Mouse (Mus musculus) liver, embryonic 14.5 days (tissue): ENCODE measurements around the gene Raph1. TPM values are rescaled to one million over a fixed set of nuclear protein-coding genes. Genes with fewer than 3 reads are reported as not detected.

Source experiments
- ATAC-seq: fragments of 200-750 bp; cut with Nextera tagmentation; 2 replicates; pipeline ENCODE4 v1.8.0; 2017; ENCODE audit warnings: moderate number of reproducible peaks, mild to moderate bottlenecking, moderate library complexity; ENCODE audit not compliant: insufficient read depth
- DNase-seq, 3 experiments: peaks; one replicate each; pipeline ENCODE4 v3.0.0-alpha.2; 2012 to 2013; ENCODE audit warnings: low read depth in 3 of 3, low spot score in 3 of 3
- H3K27ac ChIP-seq: fragments of 300-500 bp; sonication (generic); 2 replicates; pipeline ENCODE4 v1.5.1; 2014; ENCODE audit warnings: moderate library complexity, mild to moderate bottlenecking, control low read depth, inconsistent platforms
- H3K27me3 ChIP-seq: fragments of 300-500 bp; sonication (generic); 2 replicates; pipeline ENCODE4 v1.6.1; 2014; ENCODE audit warnings: mild to moderate bottlenecking, low read length, moderate library complexity; ENCODE audit not compliant: control insufficient read depth, insufficient read depth
- H3K36me3 ChIP-seq: fragments of 300-500 bp; sonication (generic); replicated peaks from 2 replicates; pipeline ENCODE4 v1.6.1; 2014; ENCODE audit warnings: low read depth; ENCODE audit not compliant: control insufficient read depth, insufficient read depth
- H3K4me1 ChIP-seq, 2 experiments: fragments of 200-500 bp in 1 of 2; fragments of 300-500 bp in 1 of 2; sonication (generic) in 1 of 2; replicated peaks; 2 replicates each; pipeline ENCODE4 v1.6.1; 2012 to 2014; ENCODE audit warnings: antibody characterized with exemption in 1 of 2, inconsistent platforms in 1 of 2, low read length in 1 of 2; ENCODE audit not compliant: control insufficient read depth in 2 of 2, insufficient read depth in 2 of 2
- H3K4me2 ChIP-seq: fragments of 300-500 bp; sonication (generic); 2 replicates; pipeline ENCODE4 v1.6.1; 2014; ENCODE audit warnings: low read depth, mild to moderate bottlenecking, control low read depth, moderate library complexity
- H3K4me3 ChIP-seq, 2 experiments: fragments of 200-500 bp in 1 of 2; fragments of 300-500 bp in 1 of 2; sonication (generic) in 1 of 2; 2 replicates each; pipeline ENCODE4 v1.5.1; 2012 to 2014; ENCODE audit warnings: low read depth in 2 of 2, low read length in 2 of 2, mild to moderate bottlenecking in 2 of 2, control low read depth in 1 of 2, inconsistent platforms in 1 of 2, moderate library complexity in 1 of 2; ENCODE audit not compliant: insufficient read depth in 1 of 2
- H3K9ac ChIP-seq: fragments of 300-500 bp; sonication (generic); replicated peaks from 2 replicates; pipeline ENCODE4 v1.6.1; 2014; ENCODE audit warnings: mild to moderate bottlenecking, control low read depth, moderate library complexity
- H3K9me3 ChIP-seq: fragments of 300-500 bp; sonication (generic); 2 replicates; pipeline ENCODE4 v1.6.1; 2016; ENCODE audit warnings: low read length, mixed read lengths; ENCODE audit not compliant: control insufficient read depth
- CTCF ChIP-seq: IDR thresholded peaks from 2 replicates; pipeline ENCODE4 v1.5.1; 2016; ENCODE audit warnings: antibody characterized with exemption, low read depth, control low read depth
- EP300 ChIP-seq: IDR thresholded peaks from 2 replicates; pipeline ENCODE4 v1.6.1; 2016; ENCODE audit warnings: antibody characterized with exemption, low read depth
- WGBS: fragments of 180-500 bp; shearing (Covaris S2); extraction: QIAGEN DNeasy Blood & Tissue Kit; methylation state at CpG from one replicate; pipeline ENCODE4 v1.1.7; 2014; ENCODE audit not compliant: insufficient replicate concordance; 5-methylcytosine and 5-hydroxymethylcytosine counted together
- polyA plus RNA-seq, 2 experiments: library from polyadenylated mRNA; depleted of rRNA in 1 of 2; stranded (reverse) in 1 of 2; unstranded in 1 of 2; fragments of >200 nt; fragmentation: Nextera tagmentation in 1 of 2; extraction: Ambion mirVana in 1 of 2; gene quantifications; 2 replicates each; pipeline versions ENCODE4 v1.2.1 to v1.2.3; 2012 to 2014

Raph1 gene
- polyA plus RNA-seq, 2 experiments: 13.8 to 28.2 TPM

DNA sequence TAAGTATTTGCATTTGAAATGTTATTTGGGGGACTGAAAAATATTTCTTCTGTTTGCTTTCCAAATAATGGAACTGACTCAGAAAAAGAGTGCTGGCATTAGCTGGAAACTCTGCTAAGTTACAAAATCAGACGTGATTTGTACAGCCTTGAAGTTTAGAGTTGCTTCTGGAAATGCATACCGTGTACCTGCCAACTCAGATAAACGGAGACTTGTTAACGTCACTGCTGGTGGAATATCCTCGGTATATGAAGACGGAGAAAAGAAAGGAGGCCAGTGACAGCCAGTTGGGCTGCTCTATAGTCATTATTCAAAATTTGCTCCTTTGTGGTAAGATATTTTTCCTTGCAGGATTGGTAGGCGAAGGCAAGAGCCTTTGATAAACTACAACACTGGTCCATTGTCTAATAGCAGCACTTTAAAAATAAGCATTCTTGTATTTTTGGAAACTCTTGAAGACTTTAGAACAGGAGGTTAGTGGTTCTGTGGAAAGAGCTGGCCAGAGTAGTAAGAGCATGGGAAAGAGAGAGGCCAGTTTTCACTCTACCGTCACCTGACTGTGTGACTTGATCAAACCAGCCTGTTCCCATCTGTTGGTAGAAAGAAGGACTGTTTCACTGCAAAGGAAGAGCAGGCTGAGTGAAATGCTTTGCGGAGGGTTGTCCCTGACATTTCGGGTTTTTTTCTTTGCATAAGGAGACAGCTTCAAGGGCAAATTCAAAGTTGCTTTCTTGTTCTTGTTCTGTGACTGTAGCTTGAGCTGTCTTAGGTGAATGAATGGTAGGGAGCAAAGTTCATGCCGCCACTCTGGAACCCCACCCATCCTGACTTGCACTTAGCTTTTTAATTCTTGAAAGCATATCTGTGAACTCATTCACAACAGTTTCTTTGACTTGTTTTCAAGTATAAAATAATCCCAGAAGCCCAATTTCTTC lies 29.7 kb upstream of the Raph1 start:
- no peak overlapping the region for H3K9ac ChIP-seq
- DNase-seq: no peak
- H3K4me2 ChIP-seq: no peak overlapping the region; the same call in 1 of the 2 replicates
- peaks cover 0 to 8% of the 10 kb centered on the region in 2 experiments; a peak in 2 of 4 replicates for H3K4me1 ChIP-seq
- ATAC-seq: no peak
- H3K27me3 ChIP-seq: no peaks in the 10 kb centered on the region
- 70% methylated on average over 11 of the region's 11 CpGs for WGBS
- TF ChIP-seq CTCF (no peak), EP300 (no peak)
- peak overlapping the region; percentile 27; the same call in 1 of the 2 replicates for H3K27ac ChIP-seq
- H3K4me3 ChIP-seq: no peak overlapping the region
- no peaks in the 10 kb centered on the region for H3K36me3 ChIP-seq
- no peaks in the 10 kb centered on the region for H3K9me3 ChIP-seq

DNA sequence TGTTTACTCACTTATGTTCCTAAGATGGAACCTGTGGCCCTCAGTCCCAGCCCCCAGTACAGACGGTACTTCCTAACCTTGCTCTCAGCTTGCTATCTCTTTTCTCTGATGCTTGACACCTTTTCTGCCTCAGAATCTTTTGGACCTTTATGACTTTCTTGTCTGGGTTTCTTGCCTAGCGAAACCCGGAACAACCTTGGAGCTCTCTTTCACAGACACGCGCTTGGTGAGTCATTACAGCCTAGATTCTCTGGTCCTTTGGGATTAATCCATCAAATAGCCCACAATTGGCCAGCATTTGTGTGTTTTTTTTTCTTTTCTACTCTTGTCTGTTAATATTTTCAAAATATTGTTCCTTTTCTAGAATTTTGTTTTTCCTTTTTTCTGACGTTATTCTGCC lies 26.2 kb upstream of the Raph1 start:
- no peak overlapping the region for H3K27ac ChIP-seq
- no peak overlapping the region for H3K4me2 ChIP-seq
- peaks cover 0 to 8% of the 10 kb centered on the region in 2 experiments; a peak in 2 of 4 replicates for H3K4me1 ChIP-seq
- WGBS: 74% methylated on average over 6 of the region's 6 CpGs
- no peak for ATAC-seq
- H3K27me3 ChIP-seq: no peaks in the 10 kb centered on the region
- H3K9ac ChIP-seq: no peak overlapping the region
- TF ChIP-seq EP300 (no peak), CTCF (no peak)
- no peaks in the 10 kb centered on the region for H3K9me3 ChIP-seq
- no peak overlapping the region for H3K4me3 ChIP-seq
- no peaks in the 10 kb centered on the region for H3K36me3 ChIP-seq
- DNase-seq: no peak

DNA sequence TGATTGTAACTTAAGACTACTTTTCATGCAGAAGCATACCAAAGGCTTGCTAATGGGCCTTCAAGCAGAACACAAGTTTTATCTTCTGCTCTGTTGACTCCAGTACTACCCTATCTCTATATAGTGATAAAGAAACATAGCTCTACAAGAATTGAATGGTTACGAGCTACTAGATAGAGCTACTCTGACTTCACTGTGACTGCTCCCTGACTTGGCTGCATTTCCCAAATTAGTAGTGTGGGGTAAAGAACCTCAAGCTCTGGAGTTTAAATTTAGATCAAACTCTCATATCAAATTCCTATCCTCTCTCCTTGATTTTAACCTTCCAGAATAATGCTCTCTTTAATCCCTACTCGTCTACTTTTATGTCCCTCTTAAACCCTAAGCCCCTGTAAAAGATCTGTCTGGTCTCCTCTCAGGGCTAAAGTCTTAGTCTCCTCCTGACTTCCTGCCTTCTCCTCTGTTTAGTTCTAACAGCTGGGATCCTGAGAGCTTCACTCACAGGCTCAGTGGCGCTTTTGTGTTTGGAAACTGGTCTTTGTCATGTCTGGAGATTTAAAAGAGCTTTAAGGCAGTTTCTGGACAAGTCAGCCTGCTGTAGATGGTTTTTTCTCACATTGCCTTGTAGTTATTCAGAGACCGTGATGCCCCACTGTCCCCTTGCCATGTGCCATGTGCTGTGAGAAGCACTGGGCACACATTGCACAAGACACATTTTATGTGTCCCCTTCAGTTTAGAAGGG lies 22.2 kb upstream of the Raph1 start:
- Histone ChIP-seq H3K36me3 (no peaks in the 10 kb centered on the region), H3K27me3 (no peaks in the 10 kb centered on the region), H3K4me3 (no peak overlapping the region), H3K9ac (no peak overlapping the region), H3K9me3 (no peaks in the 10 kb centered on the region), H3K4me1 (no peaks in the 10 kb centered on the region), H3K4me2 (no peak overlapping the region), H3K27ac (no peak overlapping the region)
- TF ChIP-seq EP300: no peak
- no peak for TF ChIP-seq CTCF
- DNase-seq (no peak), ATAC-seq (no peak)
- 50% methylated on average over 4 of the region's 4 CpGs for WGBS

DNA sequence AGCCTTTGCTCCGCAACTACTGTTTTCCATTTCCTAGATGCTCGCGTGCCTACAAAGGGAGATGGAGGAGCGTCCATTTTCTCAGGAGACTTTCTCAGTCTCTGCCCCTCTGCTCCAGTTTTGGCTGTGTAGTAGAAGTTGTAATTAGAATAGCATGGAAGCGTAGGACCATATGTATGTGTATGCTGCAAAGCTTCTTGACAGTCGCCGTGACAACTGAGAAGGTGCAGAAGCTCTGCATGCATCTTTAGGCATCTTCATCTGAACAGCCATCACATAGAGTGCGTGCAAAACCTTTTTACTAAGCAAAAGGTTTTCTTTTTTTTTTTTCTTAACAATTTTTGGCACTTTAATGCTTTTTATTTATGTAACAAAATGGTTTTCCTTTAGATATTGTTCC lies 14.1 kb upstream of the Raph1 start:
- Histone ChIP-seq H3K4me3 (no peak overlapping the region), H3K9ac (no peak overlapping the region), H3K9me3 (no peaks in the 10 kb centered on the region), H3K27ac (no peak overlapping the region), H3K4me1 (no peaks in the 10 kb centered on the region), H3K27me3 (no peaks in the 10 kb centered on the region), H3K36me3 (no peaks in the 10 kb centered on the region), H3K4me2 (no peak overlapping the region)
- DNase-seq (no peak), ATAC-seq (no peak)
- TF ChIP-seq EP300 (no peak), CTCF (no peak)
- WGBS: 76% methylated on average over 8 of the region's 8 CpGs

DNA sequence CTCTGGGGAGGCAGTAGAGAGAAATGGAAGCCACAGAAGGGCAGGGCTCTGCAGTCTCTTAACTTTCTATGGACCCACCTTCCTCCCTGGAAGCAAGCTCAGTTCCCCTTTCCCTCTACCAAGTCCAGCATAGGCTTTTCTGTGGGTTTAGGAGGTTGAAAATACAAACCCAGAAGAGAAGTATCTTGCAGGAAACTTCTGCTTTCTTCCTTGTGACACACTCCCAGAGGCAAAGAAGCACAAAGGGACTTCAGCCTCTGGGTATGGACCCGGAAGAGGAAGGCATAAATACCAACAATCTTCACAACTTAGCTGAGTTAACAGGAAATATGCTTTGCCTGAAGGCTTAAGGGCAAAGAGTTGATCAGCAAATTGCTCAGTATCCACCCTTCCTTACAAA lies 13.0 kb upstream of the Raph1 start:
- Histone ChIP-seq H3K9ac (no peak overlapping the region), H3K4me2 (no peak overlapping the region), H3K27ac (no peak overlapping the region), H3K27me3 (no peaks in the 10 kb centered on the region), H3K4me1 (no peaks in the 10 kb centered on the region), H3K36me3 (no peaks in the 10 kb centered on the region), H3K4me3 (no peak overlapping the region), H3K9me3 (no peaks in the 10 kb centered on the region)
- DNase-seq (peak in 1 of 3 experiments; percentile 24), ATAC-seq (no peak)
- WGBS: 17% methylated on average over 1 of the region's 1 CpGs
- TF ChIP-seq CTCF (no peak), EP300 (no peak)
